Mouse (Mus musculus): Measurements from ENCODE around the gene Gm49711. TPM values are rescaled to one million over a fixed set of nuclear protein-coding genes. Genes with fewer than 3 reads are reported as not detected.

The Gm49711 gene
- polyA plus RNA-seq, 1 experiment from 2014 or later: not detected

DNA sequence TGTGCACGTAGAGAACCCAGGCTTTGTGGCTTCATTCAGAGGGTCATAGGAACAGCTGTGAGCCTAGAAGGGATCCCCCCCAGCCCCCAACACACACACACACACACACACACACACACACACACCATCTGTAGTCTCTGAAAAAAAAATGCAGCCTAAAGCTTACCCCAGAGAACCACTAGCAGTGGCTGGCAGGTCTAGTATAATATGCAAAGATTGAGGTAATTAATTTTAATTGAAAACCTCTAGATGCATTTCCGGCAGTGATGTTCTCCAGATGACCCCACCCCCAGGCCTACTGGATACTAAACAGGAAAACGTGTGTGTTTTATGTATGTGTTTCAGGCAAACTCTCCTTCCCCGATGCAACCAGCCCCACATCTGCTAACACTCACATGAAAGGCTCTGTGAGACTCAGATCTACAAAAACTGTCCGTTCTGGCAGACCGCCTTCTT is 172.4 kb downstream of the Gm49711 start:
- Histone ChIP-seq H3K27me3 (ENCODE audit: insufficient read depth, poor library complexity, severe bottlenecking) (no peaks in the 10 kb centered on the region), H3K4me3 (no peak overlapping the region), H3K4me1 (peaks cover 19% of the 10 kb centered on the region), H3K27ac (no peak overlapping the region), H3K9me3 (no peaks in the 10 kb centered on the region), H3K36me3 (no peaks in the 10 kb centered on the region)
- no peak for DNase-seq (ENCODE audit: low spot score)
- 80% methylated on average over 6 of the region's 6 CpGs for WGBS

GRCm38 (mm10) chr16:92234530-92234929 is 176.4 kb downstream of the Gm49711 start:
- Histone ChIP-seq H3K4me3 (no peak overlapping the region), H3K4me1 (peaks cover 19% of the 10 kb centered on the region), H3K27me3 (ENCODE audit: insufficient read depth, poor library complexity, severe bottlenecking) (no peaks in the 10 kb centered on the region), H3K27ac (no peak overlapping the region), H3K9me3 (no peaks in the 10 kb centered on the region), H3K36me3 (no peaks in the 10 kb centered on the region)
- WGBS: 21% methylated on average over 5 of the region's 5 CpGs
- no peak for DNase-seq (ENCODE audit: low spot score)

GRCm38 (mm10) chr16:92235222-92235621 is 177.1 kb downstream of the Gm49711 start:
- DNase-seq (ENCODE audit: low spot score): no peak
- Histone ChIP-seq H3K36me3 (no peaks in the 10 kb centered on the region), H3K4me1 (peaks cover 19% of the 10 kb centered on the region), H3K4me3 (no peak overlapping the region), H3K9me3 (no peaks in the 10 kb centered on the region), H3K27me3 (ENCODE audit: insufficient read depth, poor library complexity, severe bottlenecking) (no peaks in the 10 kb centered on the region), H3K27ac (no peak overlapping the region)
- WGBS: 50% methylated on average over 9 of the region's 9 CpGs

Other genes with a start within 250 kb of the Gm49711 start
- 119 and 122 TPM in 2 replicates for gene Mrps6, start within 50 bp of the Gm49711 start, polyA plus RNA-seq (2016; fragmentation: Nextera tagmentation; extraction: Ambion mirVana)
- 6.0 and 7.0 TPM in 2 replicates for gene Slc5a3, start within 50 bp of the Gm49711 start, polyA plus RNA-seq (2016; fragmentation: Nextera tagmentation; extraction: Ambion mirVana)
- gene Kcne2, start 234.1 kb downstream of the Gm49711 start, polyA plus RNA-seq (2016; fragmentation: Nextera tagmentation; extraction: Ambion mirVana): 0.95 and 2.0 TPM in 2 replicates
- 114 and 117 TPM in 2 replicates for gene Smim11, start 243.0 kb downstream of the Gm49711 start, polyA plus RNA-seq (2016; fragmentation: Nextera tagmentation; extraction: Ambion mirVana)

All from heart, embryonic 10.5 days (tissue).